Mouse (Mus musculus): ENCODE measurements at regions not wholly inside any gene's neighbourhood (a gene's known extent, or its start where the extent isn't known, plus 50 kb on each side); places are given as distances from the start of the nearest gene placed in this dataset.

DNA sequence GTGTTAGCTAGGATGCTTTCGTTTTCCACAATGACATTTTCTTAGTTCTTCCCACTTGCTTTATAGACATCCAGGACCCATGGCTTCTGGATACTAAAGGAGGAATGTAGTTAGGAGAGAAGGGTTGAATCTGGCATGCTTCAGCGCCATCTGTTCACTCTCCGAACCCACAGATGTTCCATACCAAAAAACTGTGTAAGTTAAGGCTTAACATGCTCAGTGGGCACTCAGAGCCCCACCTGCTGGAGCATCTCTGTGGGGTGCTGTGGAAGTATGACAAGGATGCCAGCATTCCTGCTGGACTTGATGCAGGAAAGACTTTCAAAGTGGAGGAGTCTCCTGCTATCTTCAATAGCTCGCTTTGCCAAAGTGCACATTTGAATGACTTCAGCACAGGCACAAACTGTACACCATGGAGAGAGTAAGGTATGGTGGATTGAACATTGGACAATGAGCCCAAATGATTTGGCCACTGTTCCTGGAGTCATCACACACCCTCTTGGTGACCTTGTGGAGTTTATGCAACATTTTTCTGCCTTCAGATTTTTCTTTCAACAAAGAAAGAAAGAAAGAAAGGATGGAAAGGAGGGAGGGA, 802.3 kb downstream of the Cdh8 start:
- DNase-seq (ENCODE audit: low read depth, low spot score), result no peak

DNA sequence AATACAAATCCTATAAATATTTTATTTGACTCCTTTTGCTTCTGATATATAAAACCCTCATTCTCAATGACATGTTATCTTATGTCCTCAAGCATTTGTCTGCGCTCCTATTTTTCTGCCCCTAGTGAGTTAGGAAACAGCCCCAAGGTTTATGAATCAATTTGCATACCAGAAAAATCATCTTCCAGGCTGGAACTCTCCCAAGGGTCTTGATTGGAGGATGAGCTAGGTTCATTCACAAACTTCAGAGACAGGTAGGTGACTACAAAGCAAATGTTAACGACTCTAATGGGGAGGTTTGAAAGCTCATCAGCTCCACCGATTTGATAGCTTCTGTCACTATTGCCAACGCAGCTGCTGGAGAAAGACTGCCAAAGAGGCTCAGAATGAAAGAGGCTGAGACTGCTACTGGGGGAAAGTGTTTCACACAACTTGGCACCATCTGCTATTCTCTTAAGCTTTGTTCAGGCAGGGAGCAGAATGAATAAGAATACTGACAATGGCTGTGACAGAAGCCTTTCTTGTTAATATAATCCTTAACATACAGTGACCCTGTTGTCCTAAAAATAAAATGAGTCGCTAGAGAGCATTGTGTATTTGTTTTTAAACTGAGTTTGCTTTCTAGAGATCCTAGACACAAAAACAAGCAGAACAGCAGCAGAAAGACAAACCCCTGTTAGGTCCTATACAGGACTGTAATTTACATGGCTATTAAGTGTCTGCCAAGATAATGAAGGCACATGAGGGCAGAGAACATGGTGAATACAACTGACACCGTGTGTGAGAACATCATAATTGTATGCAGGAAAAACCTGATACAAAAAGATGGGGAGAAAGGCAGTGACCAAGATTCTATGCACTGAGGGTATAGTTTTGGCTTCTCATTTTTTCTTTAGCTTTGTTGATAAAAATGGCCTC, 843.4 kb downstream of the Cdh8 start:
- no peak for DNase-seq (ENCODE audit: low read depth, low spot score)

DNA sequence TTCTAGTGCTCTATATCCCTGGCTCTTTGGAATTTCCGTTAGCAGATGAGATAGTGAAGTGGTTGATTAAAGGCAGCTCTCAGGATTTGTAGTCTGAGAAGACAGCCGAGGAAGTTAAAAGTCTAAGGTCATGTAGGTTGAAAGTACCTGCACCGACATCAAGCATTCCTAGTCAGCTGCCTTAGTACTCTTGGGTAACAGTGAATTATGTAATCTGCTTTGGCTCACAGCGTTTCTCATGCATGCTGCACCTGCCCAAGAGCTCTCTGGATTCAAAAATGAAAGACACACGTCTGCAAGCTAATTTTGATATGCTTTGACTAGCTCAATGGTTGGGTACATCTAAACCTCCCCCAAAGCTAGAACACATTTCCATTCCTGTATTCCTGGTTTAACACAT, 849.6 kb downstream of the Cdh8 start:
- no peak for DNase-seq (ENCODE audit: low read depth, low spot score)

DNA sequence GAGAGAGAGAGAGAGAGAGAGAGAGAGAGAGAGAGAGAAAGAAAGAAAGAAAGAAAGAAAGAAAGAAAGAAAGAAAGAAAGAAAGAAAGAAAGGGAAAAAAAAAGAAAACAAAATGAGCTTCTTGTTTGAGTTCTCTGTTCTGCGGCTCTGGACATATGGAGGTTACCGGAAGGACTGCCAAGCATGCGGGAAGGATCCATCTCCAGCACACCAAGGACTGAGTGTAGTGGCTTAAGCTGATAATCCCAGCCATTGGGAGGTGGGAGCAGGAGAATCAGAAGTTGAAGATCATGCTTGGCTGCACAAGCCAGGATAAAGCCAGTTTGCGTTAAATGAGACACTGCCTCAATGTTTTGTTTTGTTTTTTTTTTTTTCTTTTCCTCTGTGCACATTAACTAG, 897.8 kb downstream of the Cdh8 start:
- DNase-seq (ENCODE audit: low read depth, low spot score), result no peak

DNA sequence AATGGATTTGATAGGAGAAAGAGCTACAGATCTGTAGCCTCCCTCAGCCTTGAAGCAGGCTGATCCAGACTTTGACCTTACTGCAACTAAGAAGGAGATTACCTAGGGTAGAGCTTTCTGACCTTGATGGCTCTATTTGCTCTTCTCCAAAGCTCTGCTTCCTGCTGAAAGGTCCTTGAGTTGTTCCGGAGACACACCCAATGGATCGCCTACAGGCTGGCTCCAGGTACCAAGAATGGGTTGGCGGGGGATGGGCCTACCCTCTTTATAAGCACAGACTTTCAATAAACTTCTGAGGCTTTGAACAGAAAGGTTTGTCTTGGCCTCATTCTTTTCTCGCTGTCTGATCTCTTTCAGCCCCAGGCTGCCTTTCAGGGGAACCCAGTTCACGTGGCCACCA, 901.0 kb downstream of the Cdh8 start:
- no peak for DNase-seq (ENCODE audit: low read depth, low spot score)

DNA sequence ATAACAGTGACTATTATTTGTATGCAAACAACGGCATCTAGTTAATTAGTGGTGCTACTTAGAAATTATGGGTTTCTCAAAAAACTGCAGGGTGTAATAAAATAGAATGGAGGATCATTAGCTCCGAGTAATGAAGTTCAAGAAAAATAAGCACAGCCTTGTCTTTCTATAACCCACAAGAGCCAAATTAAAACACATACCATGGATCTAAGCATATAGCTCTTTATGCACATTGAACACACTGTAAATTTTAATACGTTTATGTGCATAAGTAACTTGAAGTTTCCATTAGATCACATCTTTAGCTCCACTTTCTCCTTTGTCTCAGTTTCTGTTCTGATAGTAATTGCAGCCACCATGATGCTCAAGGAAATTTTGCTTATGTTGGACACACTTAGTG, 919.5 kb downstream of the Cdh8 start:
- DNase-seq (ENCODE audit: low read depth, low spot score), result no peak

DNA sequence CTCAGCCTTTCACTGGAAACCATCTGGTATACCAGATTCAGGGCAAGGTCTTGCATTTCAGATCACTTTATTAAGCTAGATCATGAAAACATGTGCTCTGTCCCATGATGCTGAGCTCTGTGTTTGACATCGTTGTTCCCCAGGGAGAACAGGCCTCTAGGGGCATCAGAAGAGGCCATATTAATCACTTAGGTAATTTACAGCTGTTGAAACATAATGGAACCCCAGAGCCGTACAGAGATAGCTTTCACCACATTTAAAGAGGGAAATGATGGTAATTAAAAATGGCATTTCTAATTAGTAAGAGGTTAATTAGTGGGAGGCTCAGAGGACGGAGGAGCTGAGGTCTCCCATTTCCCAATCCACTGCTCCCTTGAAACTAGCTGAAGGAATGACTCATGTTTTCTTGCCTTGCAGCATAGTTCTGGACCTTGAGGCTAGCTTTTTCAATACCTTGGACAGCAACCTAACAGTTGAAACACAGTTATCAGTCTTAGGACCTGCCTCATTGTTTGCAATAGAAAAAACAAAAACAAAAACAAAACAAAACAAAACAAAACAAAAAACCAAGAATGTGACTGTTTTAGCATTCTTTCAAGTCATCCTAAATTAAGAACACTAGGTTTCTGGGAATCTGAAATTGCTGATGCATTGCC, 952.8 kb downstream of the Cdh8 start:
- DNase-seq (ENCODE audit: low read depth, low spot score), result peak; percentile 32

DNA sequence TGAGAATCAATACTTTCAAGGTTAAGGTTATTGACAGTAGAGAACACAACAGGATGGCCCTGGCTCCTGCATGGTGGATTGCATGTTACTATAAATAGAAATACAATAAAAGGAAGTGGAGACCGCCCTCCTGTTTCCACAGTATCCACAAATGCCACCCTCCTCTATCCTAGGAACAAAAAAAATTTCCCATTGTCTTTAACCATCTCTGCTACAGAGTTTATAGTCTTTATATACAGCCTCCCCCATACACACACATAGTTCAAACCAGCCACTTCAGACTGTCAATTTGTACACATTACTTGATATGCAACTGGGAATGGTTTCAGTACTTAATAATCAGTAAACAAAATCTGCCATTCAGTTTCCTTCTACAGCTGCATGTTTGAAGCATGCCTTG, 960.7 kb downstream of the Cdh8 start:
- no peak for DNase-seq (ENCODE audit: low read depth, low spot score)
